Comparison of ENCODE assay signal across 18 mouse cellular contexts in the genomic region with DNA sequence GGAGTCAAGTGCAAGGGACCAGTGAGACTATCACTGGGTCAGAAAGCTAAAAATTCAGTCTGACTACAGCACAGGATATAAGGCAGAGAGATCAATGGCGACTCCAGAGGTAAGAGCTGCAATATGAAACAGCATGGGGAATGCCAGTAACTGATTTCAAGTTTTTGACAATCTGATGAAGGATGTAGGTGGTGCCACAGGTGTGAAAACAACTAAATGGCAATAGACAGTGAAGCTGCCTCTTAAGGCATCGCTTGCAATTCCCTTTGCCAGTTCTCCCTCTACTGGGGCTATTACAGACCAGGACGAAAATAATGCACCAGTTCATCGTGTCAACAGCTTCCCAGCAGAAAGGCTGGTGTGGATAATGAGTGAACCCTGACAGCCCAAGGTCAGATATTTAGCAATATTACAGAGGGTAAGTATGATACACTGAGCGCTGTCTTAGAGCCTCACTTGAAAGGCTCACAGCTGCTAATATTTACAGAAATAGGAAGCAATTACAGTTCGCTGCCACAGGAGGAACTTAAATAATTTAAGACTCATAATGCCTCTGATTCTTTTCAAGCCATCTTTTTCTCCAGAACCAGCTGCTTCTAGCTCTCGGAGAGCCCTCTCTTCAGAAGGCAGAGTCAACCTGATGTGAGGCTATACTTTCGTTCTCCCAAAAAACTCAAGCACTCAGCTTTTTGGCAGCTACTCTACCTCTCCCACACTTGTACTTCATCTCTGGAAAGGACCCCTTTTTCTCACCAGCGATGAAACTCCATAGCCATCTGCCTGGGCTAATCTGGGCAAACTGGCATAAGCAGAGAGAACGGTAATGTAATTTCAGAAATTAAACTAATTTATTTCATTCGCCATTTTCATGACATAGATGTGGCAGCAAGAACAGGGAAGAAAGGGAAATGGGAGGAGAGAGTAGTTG.
A peak's percentile ranks its signal among the peaks of the same experiment; 100 is the strongest.
DNase-seq lines count a peak whose midpoint lies in the region; ATAC-seq and TF ChIP-seq lines count a peak whose summit lies in the region.
"Had no signal": no experiment of that assay in that cellular context is flagged by ENCODE, and none has a peak within 500 bp of the region (broad histone marks: within the 10 kb centered on the region; RNA-seq: fewer than 3 reads in every experiment).

No protein-coding gene starts in this region.

- 68% methylated on average over 11 of the region's 11 CpGs for WGBS in embryonic facial prominence, embryonic 11.5 days
- 74% methylated on average over 11 of the region's 11 CpGs for WGBS in embryonic facial prominence, embryonic 10.5 days
- 80% methylated on average over 11 of the region's 11 CpGs for WGBS in midbrain, embryonic 14.5 days
- WGBS in midbrain, embryonic 15.5 days: 68% methylated on average over 11 of the region's 11 CpGs

- H3K27me3 ChIP-seq in embryonic facial prominence, embryonic 11.5 days (ENCODE audit: control insufficient read depth, insufficient read depth, low read length): no peaks in the 10 kb centered on the region
- H3K27me3 ChIP-seq in embryonic facial prominence, embryonic 10.5 days (replicated peaks; ENCODE audit: low read depth, poor library complexity, severe bottlenecking): no peaks in the 10 kb centered on the region
- H3K27me3 ChIP-seq in midbrain, embryonic 14.5 days (ENCODE audit: control insufficient read depth, insufficient read depth, low read length): no peaks in the 10 kb centered on the region
- H3K27me3 ChIP-seq in midbrain, embryonic 15.5 days (replicated peaks): no peaks in the 10 kb centered on the region
- H3K27me3 ChIP-seq: hindbrain, embryonic 15.5 days; limb, embryonic 13.5 days had no signal

- no peaks in the 10 kb centered on the region for H3K4me1 ChIP-seq in embryonic facial prominence, embryonic 11.5 days (ENCODE audit: control insufficient read depth, insufficient read depth, low read length)
- no peaks in the 10 kb centered on the region for H3K4me1 ChIP-seq in embryonic facial prominence, embryonic 10.5 days
- H3K4me1 ChIP-seq in midbrain, embryonic 14.5 days (ENCODE audit: control insufficient read depth, insufficient read depth, low read length): no peaks in the 10 kb centered on the region
- H3K4me1 ChIP-seq in midbrain, embryonic 15.5 days: no peaks in the 10 kb centered on the region
- H3K4me1 ChIP-seq: heart, embryonic 10.5 days; hindbrain, embryonic 15.5 days; limb, embryonic 13.5 days; midbrain, embryonic 10.5 days had no signal

- no peak for ATAC-seq in embryonic facial prominence, embryonic 11.5 days (replicated peaks; ENCODE audit: insufficient number of reproducible peaks, low FRiP score, low TSS enrichment, low read depth)
- ATAC-seq in midbrain, embryonic 14.5 days (ENCODE audit: low FRiP score, low TSS enrichment): no peak
- ATAC-seq in midbrain, embryonic 15.5 days (replicated peaks): no peak

- DNase-seq in embryonic facial prominence, embryonic 11.5 days (ENCODE audit: low spot score): peak; percentile 14
- no peak for DNase-seq in embryonic facial prominence, embryonic 10.5 days (ENCODE audit: low spot score)
- DNase-seq in midbrain, embryonic 14.5 days: peak; percentile 13
- DNase-seq in layer of hippocampus, adult 2 months (ENCODE audit: low spot score in 2 of 2): peak; percentile 71 to 77
- peak; percentile 52 to 90 for DNase-seq in left cerebral cortex, postnatal 25 days (ENCODE audit: low spot score in 2 of 2)
- no peak for DNase-seq in lung, postnatal 14 days
- no peak for DNase-seq in urinary bladder, adult 2 months (ENCODE audit: low spot score)
- DNase-seq: adrenal gland, postnatal 14 days; cerebellum, adult 9-11 months; heart, postnatal 14 days; kidney, adult 11 months; kidney, postnatal 4 days had no signal

- H3K27ac ChIP-seq in embryonic facial prominence, embryonic 11.5 days (replicated peaks; ENCODE audit: low read depth, low read length): no peak overlapping the region
- no peak overlapping the region for H3K27ac ChIP-seq in embryonic facial prominence, embryonic 10.5 days (replicated peaks)
- H3K27ac ChIP-seq in midbrain, embryonic 14.5 days (replicated peaks; ENCODE audit: low read depth, low read length): no peak overlapping the region
- no peak overlapping the region for H3K27ac ChIP-seq in midbrain, embryonic 15.5 days
- H3K27ac ChIP-seq in layer of hippocampus, adult 2 months: peak overlapping the region; percentile 91
- H3K27ac ChIP-seq: heart, embryonic 10.5 days; hindbrain, embryonic 15.5 days; limb, embryonic 13.5 days; midbrain, embryonic 10.5 days; stomach, postnatal 0 days had no signal

- intact Hi-C loops in left cerebral cortex, postnatal 25 days (cut with DNase I): no loop called here

- no peak overlapping the region for H3K4me2 ChIP-seq in embryonic facial prominence, embryonic 11.5 days (ENCODE audit: low read depth, low read length)
- no peak overlapping the region for H3K4me2 ChIP-seq in midbrain, embryonic 14.5 days (ENCODE audit: low read length)
- H3K4me2 ChIP-seq in midbrain, embryonic 15.5 days: no peak overlapping the region
- H3K4me2 ChIP-seq: hindbrain, embryonic 15.5 days; limb, embryonic 13.5 days had no signal

- no peak overlapping the region for H3K9ac ChIP-seq in embryonic facial prominence, embryonic 11.5 days (replicated peaks; ENCODE audit: low read length)
- no peak overlapping the region for H3K9ac ChIP-seq in midbrain, embryonic 14.5 days (replicated peaks; ENCODE audit: low read length)
- no peak overlapping the region for H3K9ac ChIP-seq in midbrain, embryonic 15.5 days
- H3K9ac ChIP-seq: hindbrain, embryonic 15.5 days; limb, embryonic 13.5 days had no signal

- peak; percentile 40 for TF ChIP-seq CTCF in layer of hippocampus, adult 2 months (conservative IDR thresholded peaks at IDR 0.05)

- no peak overlapping the region for H3K4me3 ChIP-seq in embryonic facial prominence, embryonic 11.5 days (ENCODE audit: low read depth, low read length)
- no peak overlapping the region for H3K4me3 ChIP-seq in embryonic facial prominence, embryonic 10.5 days
- no peak overlapping the region for H3K4me3 ChIP-seq in midbrain, embryonic 14.5 days (replicated peaks; ENCODE audit: low read depth, low read length)
- H3K4me3 ChIP-seq in midbrain, embryonic 15.5 days: no peak overlapping the region
- no peak overlapping the region for H3K4me3 ChIP-seq in layer of hippocampus, adult 2 months
- H3K4me3 ChIP-seq: heart, embryonic 10.5 days; hindbrain, embryonic 15.5 days; limb, embryonic 13.5 days; midbrain, embryonic 10.5 days had no signal

- H3K36me3 ChIP-seq in embryonic facial prominence, embryonic 11.5 days (replicated peaks; ENCODE audit: control insufficient read depth, insufficient read depth, low read depth, low read length): no peaks in the 10 kb centered on the region
- no peaks in the 10 kb centered on the region for H3K36me3 ChIP-seq in embryonic facial prominence, embryonic 10.5 days (replicated peaks)
- no peaks in the 10 kb centered on the region for H3K36me3 ChIP-seq in midbrain, embryonic 14.5 days (ENCODE audit: control insufficient read depth, insufficient read depth, low read length)
- H3K36me3 ChIP-seq in midbrain, embryonic 15.5 days (replicated peaks): no peaks in the 10 kb centered on the region
- H3K36me3 ChIP-seq: heart, embryonic 10.5 days; hindbrain, embryonic 15.5 days; limb, embryonic 13.5 days; midbrain, embryonic 10.5 days had no signal

- no peaks in the 10 kb centered on the region for H3K9me3 ChIP-seq in embryonic facial prominence, embryonic 11.5 days (replicated peaks; ENCODE audit: control insufficient read depth, low read length)
- no peaks in the 10 kb centered on the region for H3K9me3 ChIP-seq in embryonic facial prominence, embryonic 10.5 days
- no peaks in the 10 kb centered on the region for H3K9me3 ChIP-seq in midbrain, embryonic 14.5 days (ENCODE audit: control insufficient read depth, low read length)
- no peaks in the 10 kb centered on the region for H3K9me3 ChIP-seq in midbrain, embryonic 15.5 days
- H3K9me3 ChIP-seq: heart, embryonic 10.5 days; hindbrain, embryonic 15.5 days; limb, embryonic 13.5 days; midbrain, embryonic 10.5 days had no signal

Comparison
In these comparisons a context has a peak if more than half of its experiments do, and no peak if none do; other contexts are left out.
1. DNase-seq: peak in embryonic facial prominence, embryonic 11.5 days (single experiment), midbrain, embryonic 14.5 days (single experiment), layer of hippocampus, adult 2 months (2 of 2) and left cerebral cortex, postnatal 25 days (2 of 2); none in embryonic facial prominence, embryonic 10.5 days (single experiment), lung, postnatal 14 days (single experiment) and urinary bladder, adult 2 months (single experiment).